Mouse (Mus musculus): ENCODE measurements around the gene Wnt6. TPM values are rescaled to one million over a fixed set of nuclear protein-coding genes. Genes with fewer than 3 reads are reported as not detected.

The Wnt6 gene
- total RNA-seq, 2 experiments from 2014 or later = 0.35 to 0.46 TPM

DNA sequence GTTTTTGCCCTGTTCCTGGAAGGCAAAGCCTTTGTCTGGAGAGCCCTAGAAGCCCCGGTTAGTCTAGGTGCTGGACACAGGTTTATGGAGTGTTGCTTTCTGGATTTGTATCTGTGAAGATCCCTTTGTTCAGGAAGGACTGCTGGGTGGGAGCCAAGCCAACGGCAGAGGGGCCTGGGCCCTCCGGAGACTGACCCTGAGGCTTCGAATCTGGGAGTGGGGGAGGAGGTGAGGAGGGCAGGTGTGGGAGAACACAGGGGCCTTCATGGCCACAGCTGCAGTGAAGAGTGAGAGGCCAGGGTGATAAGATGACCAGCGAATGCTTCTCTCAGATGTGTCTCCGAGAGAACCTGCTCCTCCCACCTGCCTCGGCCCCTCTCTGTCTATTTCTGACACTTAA is 2.4 kb downstream of the Wnt6 start:
- DNase-seq (ENCODE audit: low spot score in 2 of 2) = no peak

DNA sequence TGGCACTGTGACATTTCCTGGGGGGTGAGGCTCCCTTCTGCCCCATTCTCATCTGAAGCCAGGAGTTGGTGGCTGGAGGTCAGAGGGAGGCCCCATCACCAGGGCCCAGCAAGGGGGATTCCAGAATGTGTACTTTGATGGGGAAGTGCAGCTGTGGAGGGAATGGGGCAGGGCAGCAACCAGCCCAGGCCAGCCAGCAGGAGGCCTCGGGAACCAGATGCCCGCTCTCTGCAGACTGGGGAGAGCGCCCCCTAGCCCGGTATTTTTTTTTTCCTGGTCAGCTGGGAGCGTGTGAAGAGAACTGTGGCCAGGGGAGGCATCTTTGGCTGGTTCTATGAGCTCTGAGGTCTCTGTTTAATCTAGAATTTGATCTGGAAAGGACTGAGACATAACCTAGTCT is 4.1 kb downstream of the Wnt6 start:
- DNase-seq (ENCODE audit: low spot score in 2 of 2) = no peak

DNA sequence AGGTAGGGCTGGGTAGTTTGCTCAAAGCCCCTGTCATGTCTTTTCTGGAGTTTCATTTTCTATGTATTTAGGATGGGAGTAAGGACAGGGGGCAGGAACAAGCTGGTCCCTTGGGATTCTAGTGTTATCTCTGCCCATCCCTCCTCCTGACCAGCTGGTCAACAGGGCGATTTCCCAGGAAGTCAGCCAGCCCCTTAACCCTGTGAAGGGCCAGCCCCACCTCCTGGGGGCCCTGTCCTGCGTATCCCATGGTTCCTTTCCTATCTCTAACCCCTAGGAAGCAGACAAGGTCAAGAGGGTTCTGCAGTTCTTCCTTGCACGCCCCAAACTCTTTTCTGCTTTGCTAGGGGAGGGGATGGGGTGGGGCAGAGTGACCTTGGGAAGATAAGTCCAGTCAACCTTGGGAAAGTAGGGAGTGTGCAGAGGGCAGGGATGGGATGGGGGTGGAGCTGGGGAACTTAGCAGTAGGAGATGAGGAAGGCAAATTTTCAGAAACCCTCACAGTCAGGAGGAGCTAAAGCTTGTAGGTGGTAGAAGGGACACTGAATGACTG is 7.3 kb downstream of the Wnt6 start:
- DNase-seq (ENCODE audit: low spot score in 2 of 2) = no peak

DNA sequence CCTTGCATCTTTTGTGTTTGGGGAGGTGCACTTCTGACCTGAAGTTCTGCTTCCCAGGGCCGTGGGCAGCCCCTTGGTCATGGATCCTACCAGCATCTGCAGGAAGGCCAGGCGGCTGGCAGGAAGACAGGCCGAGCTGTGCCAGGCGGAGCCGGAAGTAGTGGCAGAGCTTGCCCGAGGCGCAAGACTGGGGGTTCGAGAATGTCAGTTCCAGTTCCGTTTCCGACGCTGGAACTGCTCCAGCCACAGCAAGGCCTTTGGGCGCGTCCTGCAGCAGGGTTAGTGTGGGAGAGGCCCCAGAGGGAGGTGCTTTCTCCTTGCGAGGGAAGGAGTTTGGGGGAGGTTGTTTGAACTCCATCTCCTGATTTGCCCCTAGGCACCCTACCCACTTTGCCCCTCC is 10.4 kb downstream of the Wnt6 start:
- no peak for DNase-seq (ENCODE audit: low spot score in 2 of 2)

DNA sequence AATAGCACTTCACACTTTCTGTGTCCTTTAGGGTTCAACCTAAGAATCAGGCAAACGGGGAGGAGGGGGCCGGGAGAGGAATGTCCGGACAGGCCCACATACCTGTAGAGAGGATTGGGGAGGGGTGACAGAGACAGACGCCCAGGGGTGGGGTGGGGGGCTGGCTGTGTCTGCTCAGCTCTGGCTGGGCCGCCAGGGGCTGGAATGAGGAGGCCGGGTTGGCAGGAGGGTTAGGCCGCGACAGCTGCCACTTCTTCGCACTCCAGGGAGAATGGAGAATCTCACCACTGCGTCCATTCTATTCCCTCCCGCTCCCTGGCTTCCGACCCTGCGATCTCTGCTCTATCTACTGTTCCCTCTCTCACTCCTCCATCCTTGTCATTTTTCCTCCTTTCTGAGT is 11.9 kb downstream of the Wnt6 start:
- no peak for DNase-seq (ENCODE audit: low spot score in 2 of 2)

DNA sequence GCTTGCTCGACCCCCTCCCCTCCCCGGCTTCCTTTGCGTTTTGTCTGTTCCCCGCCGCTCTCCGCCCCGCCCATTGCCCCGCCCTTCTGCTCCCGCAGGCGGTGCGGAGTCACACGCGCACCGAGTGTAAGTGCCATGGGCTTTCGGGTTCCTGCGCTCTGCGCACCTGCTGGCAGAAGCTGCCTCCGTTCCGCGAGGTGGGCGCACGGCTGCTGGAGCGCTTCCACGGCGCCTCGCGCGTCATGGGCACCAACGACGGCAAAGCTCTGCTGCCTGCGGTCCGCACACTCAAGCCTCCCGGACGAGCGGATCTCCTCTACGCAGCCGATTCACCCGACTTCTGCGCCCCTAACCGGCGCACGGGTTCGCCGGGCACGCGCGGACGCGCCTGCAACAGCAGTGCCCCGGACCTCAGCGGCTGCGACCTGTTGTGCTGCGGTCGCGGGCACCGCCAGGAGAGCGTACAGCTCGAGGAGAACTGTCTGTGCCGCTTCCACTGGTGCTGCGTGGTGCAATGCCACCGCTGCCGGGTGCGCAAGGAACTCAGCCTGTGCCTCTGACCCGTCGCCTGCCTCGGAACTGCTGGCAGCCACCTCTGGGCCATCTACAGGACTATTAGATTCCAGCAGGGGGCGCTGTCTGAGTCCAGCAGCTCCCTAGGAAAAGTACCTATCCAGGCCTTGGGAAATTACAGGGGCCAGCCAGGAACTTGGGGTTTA is 12.5 kb downstream of the Wnt6 start:
- DNase-seq (ENCODE audit: low spot score in 2 of 2) = peak in 1 of 2 experiments; percentile 58

DNA sequence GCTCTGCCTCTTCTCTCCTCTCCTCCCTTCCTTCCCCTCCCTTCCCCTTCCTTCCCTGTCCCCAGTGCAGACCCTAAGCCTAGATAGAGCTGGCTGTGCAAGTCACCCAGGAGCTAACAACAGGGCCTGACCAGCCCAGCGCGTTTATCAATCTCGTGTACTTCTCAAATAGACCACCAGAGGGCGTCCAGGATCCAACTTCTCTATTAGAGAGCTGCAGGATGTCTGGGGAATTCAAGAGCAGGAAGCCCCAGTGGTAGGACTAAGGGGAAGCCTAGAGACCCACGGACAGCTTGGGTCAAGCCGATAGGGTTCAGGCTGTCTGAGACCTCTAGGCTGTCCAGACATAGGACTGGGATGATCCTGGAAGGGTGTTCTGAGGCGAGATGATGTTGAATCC is 16.2 kb downstream of the Wnt6 start:
- DNase-seq (ENCODE audit: low spot score in 2 of 2) = peak in 1 of 2 experiments; percentile 94

DNA sequence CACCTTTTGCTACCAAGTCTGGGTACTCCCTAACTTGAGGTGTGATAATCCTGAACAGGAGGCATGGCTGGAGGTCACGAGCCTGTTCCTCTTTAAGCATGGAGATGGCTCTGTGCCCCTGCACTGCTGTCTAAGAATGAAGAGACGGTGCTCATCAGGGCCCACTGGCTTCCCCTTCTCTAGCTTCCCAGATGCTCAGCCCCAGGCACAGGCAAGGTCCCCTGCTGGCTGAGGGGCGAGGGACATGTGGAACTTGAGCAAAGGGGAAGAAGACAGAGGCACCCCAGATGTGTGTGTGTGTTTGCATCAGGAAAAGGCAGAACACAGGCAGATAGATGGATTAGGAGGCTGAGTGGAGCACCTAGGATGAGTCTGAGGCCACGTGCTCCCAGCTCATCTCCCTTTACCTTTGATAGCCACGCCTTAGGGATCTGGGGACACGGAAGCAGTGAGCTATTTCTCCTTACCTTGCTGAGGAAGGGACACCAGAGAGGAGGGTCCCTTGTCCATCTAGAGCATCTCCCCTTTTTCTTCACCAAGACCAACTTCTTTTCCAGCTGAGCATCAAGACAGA is 17.0 kb downstream of the Wnt6 start:
- DNase-seq (ENCODE audit: low spot score in 2 of 2) = no peak

DNA sequence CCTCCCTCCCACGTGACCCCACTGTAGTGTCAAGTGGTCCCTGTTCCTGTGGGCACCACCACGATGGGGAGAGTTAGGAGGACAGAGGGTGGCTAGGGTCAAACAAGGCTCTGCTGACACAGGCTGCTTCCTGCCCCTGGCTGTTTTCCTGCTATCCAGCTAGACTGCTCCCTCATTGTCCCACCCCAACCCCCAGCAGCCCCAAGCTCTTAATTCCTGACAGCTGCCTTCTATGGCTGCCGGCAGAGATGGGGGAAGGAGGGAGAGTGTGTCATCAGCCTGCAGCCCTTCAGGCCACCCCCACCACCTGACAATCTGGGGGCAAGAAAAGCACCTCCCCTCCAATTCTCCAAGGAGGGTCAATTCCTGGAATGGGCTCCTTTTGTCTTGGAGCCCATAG is 18.4 kb downstream of the Wnt6 start:
- DNase-seq (ENCODE audit: low spot score in 2 of 2) = no peak

DNA sequence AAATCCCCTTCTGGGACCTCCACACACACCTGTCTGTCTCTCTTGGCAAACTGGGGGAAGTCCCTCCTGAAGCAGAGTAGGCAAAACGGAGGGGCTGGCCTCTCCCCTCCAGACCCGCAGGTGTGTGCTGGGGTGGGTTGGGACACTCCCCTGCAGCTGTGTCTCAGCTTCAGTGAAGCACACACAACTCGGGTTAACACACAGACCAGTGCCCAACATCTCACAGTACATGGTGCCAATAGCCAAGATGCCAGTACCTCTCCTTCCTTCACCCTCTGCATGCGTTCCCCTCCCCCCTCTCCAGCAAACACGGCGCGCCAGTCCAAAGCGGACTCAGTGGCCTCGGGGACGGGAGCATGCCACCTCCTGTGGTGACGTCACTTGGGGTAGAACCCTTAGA is 19.6 kb downstream of the Wnt6 start, which contains the start of gene Wnt10a:
TSS of gene Wnt10a (plus strand) at position 268 of the 400 bp plus-strand sequence.
- no peak for DNase-seq (ENCODE audit: low spot score in 2 of 2)

DNA sequence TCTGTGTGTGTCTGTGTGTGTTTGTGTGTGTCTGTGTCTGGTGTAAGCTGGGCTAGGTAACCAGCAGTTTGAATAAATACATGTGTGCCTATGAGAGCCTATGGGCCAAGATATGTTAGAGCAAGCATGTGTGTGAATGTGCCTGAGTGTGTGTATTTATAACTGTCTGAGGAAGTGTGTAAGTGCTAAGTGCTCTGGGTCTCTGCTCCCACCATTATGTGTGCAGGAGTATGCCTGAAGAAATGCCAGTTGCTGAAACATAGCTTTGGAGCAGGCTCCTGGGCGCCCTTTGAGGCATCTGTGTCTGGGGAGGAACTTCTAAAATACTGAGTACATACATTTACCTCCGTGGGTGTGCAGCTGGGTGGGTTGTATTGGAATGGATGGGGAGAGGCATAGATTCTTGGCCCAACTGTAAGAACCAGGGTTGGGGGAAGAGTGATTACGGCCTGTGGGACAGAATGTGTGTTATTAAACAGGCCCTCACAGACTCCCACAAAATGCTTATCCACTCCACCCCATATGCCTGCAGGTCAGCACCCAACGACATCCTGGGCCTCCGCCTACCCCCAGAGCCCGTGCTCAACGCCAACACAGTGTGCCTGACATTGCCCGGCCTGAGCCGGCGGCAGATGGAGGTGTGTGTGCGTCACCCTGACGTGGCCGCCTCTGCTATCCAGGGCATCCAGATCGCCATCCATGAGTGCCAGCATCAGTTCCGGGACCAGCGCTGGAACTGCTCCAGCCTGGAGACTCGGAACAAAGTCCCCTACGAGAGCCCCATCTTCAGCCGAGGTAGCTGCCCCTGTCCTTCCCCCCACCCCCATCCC is 21.4 kb downstream of the Wnt6 start:
- no peak for DNase-seq (ENCODE audit: low spot score in 2 of 2)

DNA sequence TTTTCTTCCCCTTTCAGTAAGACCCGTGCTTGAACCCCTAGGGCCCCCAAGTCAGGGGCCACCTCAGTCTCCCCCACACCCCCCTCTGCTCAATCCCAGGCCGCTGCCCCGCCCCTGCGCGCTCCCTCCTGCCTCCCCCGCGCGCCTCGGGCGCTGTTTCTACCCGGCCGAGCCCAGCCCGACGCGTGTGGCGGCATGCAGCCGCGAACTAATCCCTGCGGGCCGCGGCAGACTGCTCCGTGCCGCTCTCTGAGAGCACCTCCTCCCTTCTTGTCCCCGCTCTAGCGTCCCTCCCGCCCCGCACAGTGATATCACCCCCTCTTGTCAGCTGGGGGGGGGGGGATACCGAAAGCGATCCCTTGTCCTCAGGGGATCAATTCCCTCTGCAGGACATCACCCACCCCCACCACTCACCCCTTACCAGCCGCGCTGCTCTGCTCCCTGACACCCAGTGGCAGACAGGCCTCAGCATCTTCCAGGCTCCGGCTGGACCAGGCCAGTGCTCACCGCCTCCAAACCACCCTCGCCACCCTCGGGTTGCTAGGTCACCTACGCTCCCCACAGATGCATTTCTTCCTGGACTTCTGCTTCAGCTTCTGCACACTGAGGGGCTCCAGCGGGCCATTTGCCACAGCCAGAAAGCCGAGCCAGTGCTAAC is 22.9 kb downstream of the Wnt6 start:
- no peak for DNase-seq (ENCODE audit: low spot score in 2 of 2)

DNA sequence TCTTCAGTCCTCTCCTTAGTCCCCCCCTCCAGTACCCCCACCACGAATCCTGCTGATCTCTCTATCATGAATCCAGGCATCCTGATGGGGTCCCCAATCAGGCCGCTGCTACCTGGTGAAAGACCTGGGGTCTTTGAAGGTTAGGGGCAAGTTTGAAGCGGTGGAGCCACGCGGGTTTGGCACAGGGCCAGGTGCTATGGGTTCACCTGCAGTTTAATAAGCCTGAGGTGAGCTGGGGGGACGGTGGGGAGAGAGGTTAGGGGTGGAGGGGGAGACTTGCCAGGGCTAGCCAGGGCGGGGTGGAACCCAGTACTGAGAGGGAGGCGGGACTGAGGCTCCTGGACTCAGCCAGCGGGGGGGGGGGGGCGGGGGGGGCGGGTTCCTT is 23.4 kb downstream of the Wnt6 start:
- no peak for DNase-seq (ENCODE audit: low spot score in 2 of 2)

DNA sequence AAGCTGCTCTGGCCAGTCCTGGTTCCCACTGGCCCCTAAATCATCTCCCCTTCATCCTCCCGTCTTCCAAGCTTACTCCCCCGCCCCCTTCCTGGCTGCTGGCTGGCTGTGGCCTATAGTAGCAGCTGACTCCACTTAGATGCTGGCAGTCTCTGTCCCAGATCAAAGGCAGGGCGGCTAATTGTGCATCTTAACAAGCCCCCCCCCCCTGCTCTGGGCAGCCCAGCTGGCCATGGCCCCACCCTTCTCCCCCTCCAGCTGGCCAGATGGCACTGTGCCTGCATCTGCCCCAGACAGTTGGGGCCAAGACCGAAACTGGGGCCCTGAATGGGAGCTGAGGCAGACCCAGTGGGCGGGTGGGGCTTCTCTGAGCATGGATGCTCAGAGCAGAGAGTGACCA is 25.8 kb downstream of the Wnt6 start:
- DNase-seq (ENCODE audit: low spot score in 2 of 2) = peak in 1 of 2 experiments; percentile 30

DNA sequence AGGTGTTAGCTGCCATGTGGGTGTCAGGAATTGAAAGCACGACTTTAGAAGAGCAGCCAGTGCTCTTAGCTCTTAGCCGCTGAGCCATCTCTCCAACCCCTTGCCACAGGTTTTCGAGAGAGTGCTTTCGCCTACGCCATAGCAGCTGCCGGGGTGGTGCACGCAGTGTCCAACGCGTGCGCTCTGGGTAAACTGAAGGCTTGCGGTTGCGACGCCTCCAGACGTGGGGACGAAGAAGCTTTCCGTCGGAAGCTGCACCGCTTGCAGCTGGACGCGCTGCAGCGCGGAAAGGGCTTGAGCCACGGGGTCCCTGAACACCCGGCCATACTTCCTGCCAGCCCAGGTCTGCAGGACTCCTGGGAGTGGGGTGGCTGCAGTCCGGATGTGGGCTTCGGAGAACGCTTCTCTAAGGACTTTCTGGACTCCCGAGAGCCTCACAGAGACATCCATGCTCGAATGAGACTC is 28.8 kb downstream of the Wnt6 start:
- peak in 1 of 2 experiments; percentile 49 for DNase-seq (ENCODE audit: low spot score in 2 of 2)

DNA sequence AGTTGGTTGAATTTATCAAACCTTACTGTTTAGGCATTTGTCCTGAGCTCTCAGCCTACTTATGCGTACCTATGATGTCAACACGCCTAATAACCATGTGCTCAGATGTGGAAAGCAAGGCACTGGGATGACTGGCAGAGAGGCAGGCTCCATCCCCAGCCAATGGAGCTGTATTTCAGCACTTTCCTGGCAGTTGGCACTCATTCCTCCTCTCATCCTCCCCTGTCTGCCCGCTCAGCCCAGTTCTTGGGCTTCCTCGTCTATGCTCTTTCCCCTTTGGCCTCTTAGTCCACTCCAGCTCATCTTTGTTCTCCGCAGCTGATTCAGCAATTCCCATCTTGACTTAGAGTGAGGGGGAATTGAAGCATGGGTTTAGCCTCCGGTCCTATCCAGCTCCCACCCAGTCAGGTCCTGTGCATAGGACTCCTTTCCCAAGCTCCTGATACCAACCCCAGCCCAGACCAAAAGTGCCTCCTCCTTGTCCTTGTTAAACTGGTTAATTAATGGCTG is 30.0 kb downstream of the Wnt6 start:
- no peak for DNase-seq (ENCODE audit: low spot score in 2 of 2)

DNA sequence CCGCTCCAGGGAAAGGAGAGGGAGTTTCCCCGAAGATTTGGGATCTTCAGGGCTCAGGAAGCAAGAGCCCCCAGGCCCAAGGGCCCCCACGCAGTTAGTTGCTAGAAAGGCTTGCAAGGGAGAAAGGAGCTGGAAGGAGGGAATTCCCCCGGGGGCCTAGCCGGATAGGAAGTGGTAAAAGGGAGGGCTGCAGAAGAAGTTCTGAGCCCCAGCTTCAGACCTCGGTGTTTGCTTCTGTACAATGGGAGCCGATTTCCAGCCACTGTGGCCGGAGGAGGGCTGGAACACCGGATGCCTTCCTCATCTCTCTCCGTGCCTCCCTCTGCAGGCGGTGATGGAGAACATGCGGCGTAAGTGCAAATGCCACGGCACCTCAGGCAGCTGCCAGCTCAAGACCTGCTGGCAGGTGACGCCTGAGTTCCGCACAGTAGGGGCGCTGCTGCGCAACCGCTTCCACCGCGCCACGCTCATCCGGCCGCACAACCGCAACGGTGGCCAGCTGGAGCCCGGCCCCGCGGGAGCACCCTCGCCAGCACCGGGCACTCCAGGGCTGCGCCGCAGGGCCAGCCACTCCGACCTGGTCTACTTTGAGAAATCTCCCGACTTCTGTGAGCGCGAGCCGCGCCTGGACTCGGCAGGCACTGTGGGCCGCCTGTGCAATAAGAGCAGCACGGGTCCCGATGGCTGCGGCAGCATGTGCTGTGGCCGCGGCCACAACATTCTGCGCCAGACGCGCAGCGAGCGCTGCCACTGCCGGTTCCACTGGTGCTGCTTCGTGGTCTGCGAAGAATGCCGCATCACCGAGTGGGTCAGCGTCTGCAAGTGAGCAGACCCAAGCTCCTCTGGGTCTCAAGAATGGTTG is 31.3 kb downstream of the Wnt6 start:
- DNase-seq (ENCODE audit: low spot score in 2 of 2) = peak in 1 of 2 experiments; percentile 60

DNA sequence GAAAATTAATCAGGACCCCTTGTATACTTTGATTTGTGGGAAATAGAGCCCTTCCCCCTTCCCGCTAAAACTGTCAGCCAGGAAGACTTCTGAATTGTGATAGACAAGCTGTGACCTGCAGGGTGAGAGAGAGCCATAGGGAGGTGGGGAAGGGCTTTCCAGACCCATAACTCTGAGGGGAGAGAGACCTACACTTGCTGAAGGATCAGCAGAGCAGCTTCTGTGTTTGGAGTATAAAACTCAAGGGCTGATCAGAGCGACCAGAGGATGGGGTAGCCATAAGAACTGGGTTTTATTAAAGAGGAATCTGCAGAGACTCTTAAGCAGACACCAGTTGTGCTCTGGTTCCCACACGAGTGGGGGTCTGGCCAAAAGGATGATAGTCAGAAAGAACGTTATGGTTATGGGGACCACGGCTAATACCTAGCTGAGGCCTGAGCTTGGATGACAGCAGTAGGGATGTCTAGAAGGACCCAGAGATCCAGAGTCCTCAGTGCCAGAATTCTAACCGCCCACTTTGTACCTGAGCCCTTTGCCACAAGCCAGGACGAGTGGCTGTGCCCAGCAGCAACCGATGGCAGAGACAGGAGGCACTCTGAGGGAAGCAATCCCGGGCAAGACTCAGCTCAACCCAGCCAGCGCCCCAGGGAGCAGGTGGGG is 32.6 kb downstream of the Wnt6 start:
- DNase-seq (ENCODE audit: low spot score in 2 of 2) = no peak

DNA sequence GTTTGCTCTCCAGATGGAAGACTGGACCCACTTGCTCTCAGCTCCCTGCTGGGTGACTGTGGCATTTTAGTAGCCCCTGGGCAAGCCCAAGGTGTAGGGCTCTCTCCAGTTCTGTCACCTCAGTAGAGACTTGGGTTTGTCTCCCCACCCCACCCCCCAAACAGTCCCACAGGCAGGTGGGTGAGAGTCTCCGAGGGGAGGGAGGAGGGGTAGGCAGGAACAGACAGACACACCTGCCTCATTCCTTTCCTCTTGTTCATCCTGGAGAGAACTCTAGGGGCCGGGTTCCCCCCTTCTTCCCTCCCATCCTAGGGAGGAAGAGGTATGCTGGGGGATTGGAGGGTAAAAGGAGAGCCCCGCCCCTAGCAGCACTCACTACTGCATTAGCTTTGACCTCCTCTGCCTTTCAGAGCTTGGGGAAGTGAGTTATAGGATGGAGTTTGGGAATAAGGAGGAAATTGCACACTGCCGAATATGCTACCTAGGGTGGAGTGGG is 33.7 kb downstream of the Wnt6 start:
- DNase-seq (ENCODE audit: low spot score in 2 of 2) = no peak
